Mouse (Mus musculus) forebrain, embryonic 16.5 days (tissue): ENCODE results near the gene Paxx. TPM values are rescaled to one million over a fixed set of nuclear protein-coding genes. Genes with fewer than 3 reads are reported as not detected.

ENCODE experiments used
- ATAC-seq: fragments of 200-750 bp; cut with Nextera tagmentation; 2 replicates; pipeline ENCODE4 v1.8.0; 2017; ENCODE audit warnings: mild to moderate bottlenecking, moderate library complexity
- H3K27ac ChIP-seq: fragments of 300-500 bp; sonication (generic); 2 replicates; pipeline ENCODE4 v1.5.1; 2014; ENCODE audit warnings: low read length, control low read depth
- H3K27me3 ChIP-seq: fragments of 300-500 bp; sonication (generic); replicated peaks from 2 replicates; pipeline ENCODE4 v1.6.1; 2014; ENCODE audit warnings: low read length; ENCODE audit not compliant: control insufficient read depth, insufficient read depth
- H3K36me3 ChIP-seq: fragments of 300-500 bp; sonication (generic); 2 replicates; pipeline ENCODE4 v1.6.1; 2014; ENCODE audit not compliant: control insufficient read depth, insufficient read depth
- H3K4me1 ChIP-seq: fragments of 300-500 bp; sonication (generic); replicated peaks from 2 replicates; pipeline ENCODE4 v1.6.1; 2014; ENCODE audit warnings: low read length; ENCODE audit not compliant: control insufficient read depth, insufficient read depth
- H3K4me2 ChIP-seq: fragments of 300-500 bp; sonication (generic); 2 replicates; pipeline ENCODE4 v1.6.1; 2014; ENCODE audit warnings: mild to moderate bottlenecking, low read length, control low read depth
- H3K4me3 ChIP-seq: fragments of 300-500 bp; sonication (generic); replicated peaks from 2 replicates; pipeline ENCODE4 v1.5.1; 2014; ENCODE audit warnings: mild to moderate bottlenecking, low read length, control low read depth
- H3K9ac ChIP-seq: fragments of 300-500 bp; sonication (generic); replicated peaks from 2 replicates; pipeline ENCODE4 v1.6.1; 2014; ENCODE audit warnings: low read depth, low read length, control low read depth
- H3K9me3 ChIP-seq: fragments of 300-500 bp; sonication (generic); 2 replicates; pipeline ENCODE4 v1.6.1; 2016; ENCODE audit warnings: low read length; ENCODE audit not compliant: control insufficient read depth
- WGBS: fragments of 180-500 bp; shearing (Covaris S2); extraction: QIAGEN DNeasy Blood & Tissue Kit; methylation state at CpG from one replicate; pipeline ENCODE4 v1.1.7; 2014; 5-methylcytosine and 5-hydroxymethylcytosine counted together
- polyA plus RNA-seq: library from polyadenylated mRNA; unstranded; fragments of >200 nt; fragmentation: Nextera tagmentation; extraction: Ambion mirVana; gene quantifications from 2 replicates; pipeline ENCODE4 v1.2.1, GENCODE M21; 2015

Gene Paxx
- 89.2 and 108 TPM in 2 replicates for polyA plus RNA-seq

GRCm38 (mm10) chr2:25460551-25461309, at the start of gene Paxx:
TSS of gene Paxx (minus strand) at chr2:25461094.
- Histone ChIP-seq H3K27ac (peak within 1 kb of the TSS; percentile 92), H3K4me1 (peaks cover 20% of the 10 kb centered on the region), H3K36me3 (peaks cover 4% of the 10 kb centered on the region; the same call in 1 of the 2 replicates), H3K27me3 (no peaks in the 10 kb centered on the region), H3K4me2 (peak within 1 kb of the TSS; percentile 94), H3K9me3 (no peaks in the 10 kb centered on the region), H3K9ac (peak within 1 kb of the TSS; percentile 73), H3K4me3 (peak within 1 kb of the TSS; percentile 51)
- WGBS = under 1% methylated on average over 48 of the region's 48 CpGs
- peak; percentile 89 for ATAC-seq

DNA sequence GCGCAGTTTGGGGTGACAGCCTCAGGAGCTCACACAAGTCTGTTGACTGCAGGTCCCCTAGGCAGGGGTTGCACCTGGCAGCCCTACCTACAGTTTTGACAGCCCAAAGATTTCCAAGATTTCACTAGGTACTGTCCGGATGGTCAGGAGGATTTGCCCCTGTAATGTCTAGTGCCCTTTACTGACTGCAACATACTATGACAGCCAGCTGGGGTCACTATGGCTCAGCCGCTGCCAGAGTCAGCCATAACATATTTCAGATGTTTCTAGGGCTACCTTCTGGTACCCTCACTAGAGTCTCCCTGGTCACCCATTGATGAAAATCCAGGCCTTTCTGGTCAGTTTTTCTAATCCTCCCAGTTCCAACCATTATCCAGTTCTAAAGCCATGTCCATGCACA, 49.0 kb upstream of the Paxx start:
- H3K4me3 ChIP-seq = no peak overlapping the region
- no peaks in the 10 kb centered on the region for H3K4me1 ChIP-seq
- no peaks in the 10 kb centered on the region for H3K9me3 ChIP-seq
- H3K36me3 ChIP-seq = peaks cover 2% of the 10 kb centered on the region
- no peak overlapping the region for H3K9ac ChIP-seq
- H3K4me2 ChIP-seq = no peak overlapping the region
- ATAC-seq = no peak
- H3K27me3 ChIP-seq = no peaks in the 10 kb centered on the region
- WGBS = 71% methylated on average over 3 of the region's 3 CpGs
- H3K27ac ChIP-seq = no peak overlapping the region

- no peaks in the 10 kb centered on the region for H3K9me3 ChIP-seq
- H3K4me3 ChIP-seq = no peak overlapping the region
- 32% methylated on average over 5 of the region's 5 CpGs for WGBS
- H3K4me2 ChIP-seq = no peak overlapping the region
- no peak overlapping the region for H3K9ac ChIP-seq
- no peak; the same call in 1 of the 2 replicates for ATAC-seq
- H3K4me1 ChIP-seq = peaks cover 2% of the 10 kb centered on the region
- no peaks in the 10 kb centered on the region for H3K27me3 ChIP-seq
- peaks cover 15% of the 10 kb centered on the region for H3K36me3 ChIP-seq
- H3K27ac ChIP-seq = no peak overlapping the region
Measured at GRCm38 (mm10) chr2:25506964-25507363, 46.1 kb upstream of the Paxx start.

DNA sequence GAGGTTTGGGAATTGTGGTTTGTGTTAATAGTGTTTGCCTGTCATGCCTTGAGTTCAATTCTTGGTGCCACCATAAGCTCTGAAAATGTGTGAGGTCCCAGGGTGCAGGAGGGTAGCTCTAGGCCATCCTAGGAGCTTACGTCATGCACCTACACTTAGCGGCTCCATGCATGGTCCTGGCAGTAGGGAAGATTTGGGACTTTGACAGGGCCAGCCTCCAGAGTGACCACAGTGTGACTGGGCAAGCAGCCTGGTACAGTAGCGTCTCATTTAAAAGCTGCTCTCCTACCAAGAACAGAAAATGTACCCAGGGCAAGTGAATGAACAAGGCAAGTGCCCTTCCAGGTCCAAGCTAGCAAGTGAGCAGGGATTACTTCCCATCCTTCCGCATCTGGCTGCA, 45.0 kb upstream of the Paxx start:
- Histone ChIP-seq H3K4me2 (no peak overlapping the region), H3K9me3 (no peaks in the 10 kb centered on the region), H3K27me3 (no peaks in the 10 kb centered on the region), H3K4me1 (peaks cover 10% of the 10 kb centered on the region), H3K27ac (no peak overlapping the region), H3K9ac (no peak overlapping the region), H3K36me3 (peaks cover 15% of the 10 kb centered on the region), H3K4me3 (no peak overlapping the region)
- 91% methylated on average over 4 of the region's 4 CpGs for WGBS
- ATAC-seq = no peak

GRCm38 (mm10) chr2:25505000-25505399, 44.1 kb upstream of the Paxx start:
- ATAC-seq = no peak
- no peak overlapping the region for H3K4me3 ChIP-seq
- 86% methylated on average over 1 of the region's 1 CpGs for WGBS

DNA sequence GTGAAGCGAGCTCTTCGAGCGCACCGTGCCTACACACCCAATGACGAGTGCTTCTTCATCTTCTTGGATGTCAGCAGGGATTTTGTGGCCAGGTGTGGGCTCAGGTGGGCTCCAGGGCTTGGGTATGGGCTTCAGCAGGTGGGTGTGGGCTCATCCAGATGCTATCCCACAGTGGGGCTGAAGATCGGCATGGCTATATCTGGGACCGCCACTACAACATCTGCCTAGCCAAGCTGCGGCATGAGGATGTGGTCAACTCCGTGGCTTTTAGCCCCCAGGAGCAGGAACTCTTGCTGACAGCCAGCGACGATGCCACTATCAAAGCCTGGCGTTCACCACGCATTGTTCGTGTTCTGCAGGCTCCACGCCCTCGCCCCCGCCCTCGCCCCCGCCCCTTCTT, 43.6 kb upstream of the Paxx start:
- Histone ChIP-seq H3K4me2 (no peak overlapping the region), H3K4me1 (peaks cover 13% of the 10 kb centered on the region), H3K36me3 (peaks cover 15% of the 10 kb centered on the region), H3K4me3 (no peak overlapping the region), H3K27me3 (no peaks in the 10 kb centered on the region), H3K27ac (no peak overlapping the region), H3K9me3 (no peaks in the 10 kb centered on the region), H3K9ac (no peak overlapping the region)
- WGBS = 89% methylated on average over 19 of the region's 19 CpGs
- ATAC-seq = no peak

More at GRCm38 (mm10) chr2:25505000-25505399, 44.1 kb upstream of the Paxx start:
- Histone ChIP-seq H3K27ac (no peak overlapping the region), H3K36me3 (peaks cover 15% of the 10 kb centered on the region), H3K9ac (no peak overlapping the region), H3K27me3 (no peaks in the 10 kb centered on the region), H3K9me3 (no peaks in the 10 kb centered on the region), H3K4me2 (no peak overlapping the region), H3K4me1 (peaks cover 13% of the 10 kb centered on the region)

- no peak for ATAC-seq
- 89% methylated on average over 3 of the region's 3 CpGs for WGBS
- no peak overlapping the region for H3K27ac ChIP-seq
- H3K4me3 ChIP-seq = no peak overlapping the region
- no peak overlapping the region for H3K9ac ChIP-seq
- no peaks in the 10 kb centered on the region for H3K27me3 ChIP-seq
- no peak overlapping the region for H3K4me2 ChIP-seq
- peaks cover 13% of the 10 kb centered on the region for H3K4me1 ChIP-seq
- H3K36me3 ChIP-seq = peaks cover 15% of the 10 kb centered on the region
- H3K9me3 ChIP-seq = no peaks in the 10 kb centered on the region
Measured at GRCm38 (mm10) chr2:25502726-25503125, 41.8 kb upstream of the Paxx start.

- Histone ChIP-seq H3K9ac (peak within 1 kb of the TSS; percentile 93), H3K36me3 (peaks cover 15% of the 10 kb centered on the region), H3K27ac (peak within 1 kb of the TSS; percentile 37), H3K4me2 (peak within 1 kb of the TSS; percentile 99), H3K4me1 (peaks cover 13% of the 10 kb centered on the region), H3K9me3 (no peaks in the 10 kb centered on the region), H3K27me3 (no peaks in the 10 kb centered on the region), H3K4me3 (peak within 1 kb of the TSS; percentile 85)
- WGBS = 75% methylated on average over 20 of the region's 20 CpGs
- no peak for ATAC-seq
Measured at GRCm38 (mm10) chr2:25501593-25502486, 40.9 kb upstream of the Paxx start, which contains the start of gene C8g. TSS of gene C8g (minus strand) at chr2:25501719.
